Mouse (Mus musculus): Measurements from ENCODE around the gene Stx18.

DNA sequence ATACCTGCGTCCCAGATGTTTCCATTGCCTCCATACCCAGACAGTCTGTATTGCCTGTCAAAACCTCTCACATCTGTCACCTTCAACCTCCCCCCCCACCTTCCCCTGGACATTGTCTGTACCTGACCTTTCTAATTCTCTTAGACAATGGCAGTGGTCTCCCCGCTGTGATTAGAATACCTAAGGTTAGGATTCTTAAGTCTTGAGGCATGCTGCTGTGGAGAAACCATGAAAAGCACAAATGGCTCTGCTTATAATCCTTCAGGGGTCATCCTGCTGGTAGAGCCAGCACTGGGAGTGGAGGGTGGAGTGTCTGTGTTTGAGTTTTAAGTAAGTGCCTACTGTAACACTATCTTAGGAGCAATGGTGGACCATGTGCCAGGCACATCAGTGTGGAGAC lies 64.4 kb downstream of the Stx18 start:
- TF ChIP-seq CTCF (IDR thresholded peaks at IDR 0.05; ENCODE audit: low read depth, low read length) (no peak), POLR2A (IDR thresholded peaks at IDR 0.05; ENCODE audit: extremely low read depth, insufficient read depth, low read length) (no peak)
